Mouse (Mus musculus) Muller cell, postnatal 12 days (primary cell): Measurements from ENCODE around the gene Schip1.

Experiments
- DNase-seq: peaks from one replicate; pipeline ENCODE4 v3.0.0-alpha.2; 2015; ENCODE audit errors: inconsistent ontology term

The Schip1 gene

DNA sequence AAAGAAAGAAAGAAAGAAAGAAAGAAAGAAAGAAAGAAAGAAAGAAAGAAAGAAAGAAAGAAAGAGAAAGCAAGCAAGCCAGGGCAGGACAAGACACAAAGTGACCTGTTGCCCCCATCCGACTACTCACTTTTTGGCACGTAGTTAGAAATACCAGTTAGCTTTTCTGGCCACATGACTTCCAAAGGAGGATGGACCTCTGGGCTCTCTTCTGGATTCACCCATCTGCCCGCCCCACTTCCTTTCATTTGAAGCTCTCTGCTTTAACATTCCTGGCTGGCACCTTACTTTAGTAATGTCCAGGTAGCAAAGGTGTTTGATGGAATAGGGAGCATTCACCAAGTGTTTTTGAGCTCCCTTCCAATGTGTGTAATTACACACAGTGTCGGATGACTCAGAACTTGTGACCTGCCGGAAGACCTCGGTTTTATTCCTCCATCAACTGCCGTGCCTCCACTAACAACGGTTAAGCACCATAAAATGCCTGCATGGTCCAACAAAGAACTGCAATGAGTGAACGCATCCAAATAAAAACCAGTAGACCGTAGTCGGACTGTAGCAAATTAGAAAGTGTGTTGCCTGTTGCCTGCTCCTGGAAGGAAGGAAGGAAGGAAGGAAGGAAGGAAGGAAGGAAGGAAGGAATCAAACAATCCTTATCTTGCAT is 546.1 kb downstream of the Schip1 start:
- DNase-seq = no peak

DNA sequence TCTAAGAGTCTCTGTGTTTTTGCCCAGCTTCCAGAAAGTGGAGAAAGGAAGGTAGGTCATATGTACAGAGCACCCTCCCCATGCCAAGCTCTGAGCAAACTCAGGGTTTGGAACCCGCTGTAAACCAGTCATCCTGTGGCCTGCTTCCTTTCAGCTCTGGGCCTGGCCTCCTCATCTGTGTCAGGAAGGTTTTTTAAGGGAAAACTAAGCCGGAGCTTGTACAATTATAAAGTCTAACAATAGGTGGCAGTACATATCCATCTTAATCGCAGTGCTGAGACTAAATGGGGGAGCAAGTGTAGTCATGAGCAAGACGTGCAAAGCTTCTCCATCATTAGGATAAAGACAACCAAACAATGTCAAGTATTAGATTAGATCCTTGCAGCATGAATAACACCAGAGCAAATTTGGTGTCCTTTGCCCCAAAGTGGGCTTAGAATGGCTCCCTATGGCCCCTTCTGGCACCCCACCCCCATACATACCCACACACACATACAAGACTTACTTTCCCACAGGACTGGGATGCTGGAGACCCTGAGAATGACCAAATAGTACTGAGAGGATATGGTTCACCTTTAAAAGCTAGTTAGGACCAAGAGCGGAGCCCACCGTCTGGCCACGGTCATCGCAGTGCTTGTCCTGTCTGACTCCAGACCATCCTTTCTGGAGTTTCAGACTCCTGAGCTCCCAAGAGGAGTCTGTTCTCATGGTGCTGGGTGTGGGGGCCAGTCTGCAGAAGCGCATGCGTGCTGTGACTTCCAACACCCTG is 550.6 kb downstream of the Schip1 start:
- peak; percentile 37 for DNase-seq

DNA sequence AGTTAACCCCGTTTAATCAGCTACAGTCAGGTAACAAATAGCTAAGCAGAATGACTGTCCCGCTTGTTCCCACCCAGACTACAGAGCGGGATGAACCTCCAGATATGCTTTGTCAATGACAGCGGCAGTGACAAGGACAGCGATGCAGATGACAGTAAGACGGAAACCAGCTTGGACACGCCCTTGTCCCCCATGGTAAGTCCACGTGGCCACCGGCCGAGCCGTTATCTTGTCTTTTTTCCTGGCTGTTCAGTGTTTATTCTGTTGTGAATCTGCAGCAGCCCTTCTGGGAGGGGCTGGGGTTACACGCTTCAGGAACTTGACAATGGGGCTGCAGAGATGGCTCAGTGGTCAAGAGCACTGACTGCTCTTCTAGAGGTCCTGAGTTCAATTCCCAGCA is 551.8 kb downstream of the Schip1 start:
- DNase-seq = no peak

DNA sequence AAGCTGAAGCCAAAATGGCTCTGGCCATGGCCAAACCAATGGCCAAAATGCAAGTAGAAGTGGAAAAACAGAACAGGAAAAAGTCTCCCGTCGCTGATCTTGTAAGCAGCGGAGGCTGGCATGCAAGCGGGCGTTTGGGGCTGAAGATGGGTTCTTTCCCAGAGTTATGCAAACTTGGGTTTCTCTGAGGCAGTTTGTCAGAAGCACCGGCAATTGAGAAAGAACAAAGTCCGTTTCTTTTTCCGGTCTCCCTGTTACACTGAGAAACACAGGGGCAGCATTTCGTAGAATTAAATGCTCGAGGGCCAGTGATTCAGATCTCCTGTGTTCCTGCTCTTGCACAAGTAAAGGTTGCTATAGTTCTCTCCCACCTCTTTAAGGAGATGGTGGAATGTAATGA is 553.1 kb downstream of the Schip1 start:
- no peak for DNase-seq

DNA sequence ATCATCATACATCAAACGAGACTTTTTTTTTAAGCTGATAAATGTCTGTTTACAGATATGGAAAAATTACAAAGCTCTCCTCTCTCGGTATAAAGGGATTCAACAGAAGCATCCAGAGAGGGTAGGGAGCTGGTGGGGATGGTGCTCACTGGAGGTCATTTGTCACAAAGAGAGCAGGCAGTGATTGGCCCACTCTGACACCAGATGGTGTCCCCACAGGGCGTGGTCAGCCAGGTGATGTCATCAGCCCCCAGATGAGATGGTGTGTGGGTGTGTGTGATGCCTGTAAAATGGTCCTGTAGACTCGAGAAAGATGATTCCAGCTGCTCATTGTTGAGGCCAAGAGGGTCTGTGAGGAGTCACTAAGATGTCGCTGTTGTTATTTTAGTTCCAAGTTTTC is 554.5 kb downstream of the Schip1 start:
- DNase-seq = no peak

DNA sequence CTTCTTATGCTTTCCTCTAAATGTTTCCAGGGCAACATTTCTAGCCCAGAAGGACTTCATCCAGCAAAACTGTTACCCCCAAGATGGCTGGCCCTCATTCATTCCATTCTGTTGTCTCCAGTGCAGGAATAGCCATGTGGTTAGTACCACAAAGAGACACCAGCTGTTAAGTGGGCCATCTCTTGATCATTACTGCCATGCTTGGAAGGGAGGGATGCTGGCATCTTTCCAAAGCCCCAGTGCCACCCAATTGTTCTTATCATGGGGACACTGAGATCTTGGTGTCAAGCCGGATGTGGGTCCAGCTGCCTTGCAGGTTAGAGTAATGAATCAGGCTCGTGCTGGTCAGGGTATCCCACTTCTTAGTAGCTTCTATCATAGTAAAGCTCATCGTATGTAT is 557.4 kb downstream of the Schip1 start:
- DNase-seq = no peak

DNA sequence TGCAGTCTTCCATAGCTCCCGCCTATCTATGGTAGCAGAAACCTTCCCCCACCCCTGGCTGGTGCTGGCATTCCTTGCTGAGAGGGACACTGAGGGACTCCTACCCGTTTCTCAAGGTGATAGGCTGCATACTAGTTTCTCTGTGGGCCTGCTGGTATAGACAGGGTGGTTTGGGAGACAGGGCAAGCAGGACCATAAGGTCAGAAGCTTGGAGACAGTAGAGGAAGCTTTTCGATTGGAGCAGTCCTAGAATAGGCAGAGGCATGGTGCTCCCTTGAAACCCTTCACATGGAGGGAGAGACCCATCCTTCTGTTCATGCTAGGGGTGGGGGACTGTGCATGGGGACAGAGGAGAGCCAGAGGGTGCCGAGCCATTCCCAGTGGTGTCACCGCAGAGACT is 558.4 kb downstream of the Schip1 start:
- DNase-seq = no peak

DNA sequence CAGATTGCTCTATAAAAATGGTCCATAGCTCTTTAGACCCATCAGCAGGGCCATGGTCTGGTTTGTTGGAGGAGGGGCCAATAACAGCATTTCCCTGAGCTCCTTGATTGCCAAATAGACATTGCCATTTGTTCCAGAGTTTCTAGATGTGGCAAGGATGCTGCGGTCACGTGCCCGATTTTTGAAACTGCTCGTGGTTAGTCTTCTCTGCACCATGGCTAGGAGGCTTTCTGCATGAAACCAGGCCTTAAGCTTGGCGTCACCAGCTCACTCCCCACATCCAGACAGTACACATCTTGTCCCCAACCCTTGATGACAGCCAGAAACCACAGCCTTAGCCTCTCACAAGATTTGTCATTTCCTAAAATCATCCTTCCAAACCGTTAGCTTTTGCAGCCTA is 559.9 kb downstream of the Schip1 start:
- no peak for DNase-seq

DNA sequence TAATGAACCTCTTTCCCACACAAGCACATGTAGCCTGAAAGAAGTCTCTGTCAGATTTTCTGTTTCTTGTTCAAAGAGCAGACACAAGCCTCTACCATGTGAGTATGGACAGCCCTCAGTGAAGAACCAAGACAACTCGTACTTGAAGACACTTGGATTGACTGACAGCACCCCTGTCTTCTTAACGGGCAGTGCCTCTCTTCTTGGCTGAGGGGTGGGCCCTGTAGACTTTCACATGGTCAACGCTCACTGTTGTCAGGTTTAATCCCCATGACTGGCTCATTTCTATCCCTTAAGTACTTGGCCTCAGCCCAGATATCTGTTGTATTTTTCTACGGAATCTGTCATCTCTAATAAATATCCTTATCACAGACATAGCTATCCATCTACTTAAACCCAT is 565.7 kb downstream of the Schip1 start:
- DNase-seq = no peak

DNA sequence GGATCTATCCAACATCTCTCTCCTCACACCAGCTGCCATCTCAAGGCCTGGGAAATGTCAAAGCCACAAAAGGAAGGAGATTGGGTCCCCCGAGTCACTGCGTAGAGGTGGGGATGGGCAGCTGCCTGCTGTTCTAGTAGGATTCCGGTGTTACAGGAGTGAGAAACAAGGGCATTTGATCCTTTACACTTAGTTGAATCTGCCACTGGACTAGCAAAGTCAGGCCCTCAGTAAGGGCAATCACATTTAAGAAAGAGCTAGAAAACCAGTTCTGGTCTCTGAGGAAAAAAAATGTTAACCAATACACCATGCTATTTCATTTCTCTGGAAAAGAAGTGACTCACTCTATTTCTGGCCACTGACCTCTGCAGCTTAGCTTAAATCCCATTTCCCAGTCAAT is 566.2 kb downstream of the Schip1 start:
- no peak for DNase-seq

DNA sequence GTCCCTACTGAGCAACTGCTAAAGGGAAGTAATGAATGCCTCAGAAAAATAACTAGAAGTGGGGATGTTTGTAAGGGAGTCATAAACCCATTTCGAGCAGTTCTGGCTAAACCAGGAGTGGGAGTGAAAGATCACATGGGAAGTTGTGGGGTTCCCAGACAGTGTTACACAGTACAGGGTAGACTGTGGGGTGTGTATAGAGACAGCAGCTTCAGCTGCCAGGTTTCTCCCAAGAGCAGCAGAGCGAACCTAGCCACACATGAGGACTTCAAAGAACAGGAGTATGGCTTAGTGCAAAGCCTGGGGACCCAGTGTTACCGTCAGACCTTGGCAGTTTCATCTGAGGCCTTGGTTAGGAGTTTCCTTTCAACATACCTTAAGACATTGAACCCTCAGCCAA is 568.1 kb downstream of the Schip1 start:
- DNase-seq = no peak

DNA sequence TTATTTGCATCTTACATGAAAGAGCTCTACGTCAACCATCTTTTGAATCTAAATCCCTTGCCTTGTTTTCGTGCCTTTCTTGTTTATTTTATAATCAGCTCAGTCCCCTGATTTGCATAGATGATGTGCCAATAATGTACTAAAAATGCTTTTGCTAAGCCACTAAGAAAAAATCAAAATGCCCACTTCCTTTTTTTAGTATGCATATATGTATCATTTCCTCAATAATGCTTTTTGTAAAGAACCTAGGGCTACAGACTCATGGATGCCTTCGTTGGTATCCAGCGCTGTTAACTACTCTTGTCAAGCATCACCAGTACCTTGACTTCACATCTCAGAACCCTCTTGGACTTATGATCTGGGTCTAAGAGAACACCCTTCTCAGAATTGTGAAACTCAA is 569.0 kb downstream of the Schip1 start:
- DNase-seq = no peak

DNA sequence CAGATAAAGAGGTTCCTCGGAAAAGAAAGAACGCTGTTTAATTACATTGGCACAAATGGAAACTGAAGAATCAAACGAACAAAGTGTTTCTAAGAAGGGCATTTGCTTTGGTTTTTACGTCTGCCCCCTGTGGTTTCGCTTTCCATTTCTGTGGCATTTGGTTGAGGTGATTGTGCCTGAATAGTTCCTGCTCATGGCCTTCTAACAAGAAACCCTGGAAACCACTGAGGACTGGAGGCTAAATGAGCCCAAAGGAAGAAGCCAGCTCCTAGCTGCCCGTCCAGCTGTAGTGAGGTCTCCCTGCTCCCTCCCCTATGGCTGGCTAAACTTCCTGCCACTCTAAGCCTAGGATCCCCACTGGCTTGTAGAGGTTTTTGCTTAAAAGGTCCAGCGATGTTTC is 573.4 kb downstream of the Schip1 start:
- no peak for DNase-seq

DNA sequence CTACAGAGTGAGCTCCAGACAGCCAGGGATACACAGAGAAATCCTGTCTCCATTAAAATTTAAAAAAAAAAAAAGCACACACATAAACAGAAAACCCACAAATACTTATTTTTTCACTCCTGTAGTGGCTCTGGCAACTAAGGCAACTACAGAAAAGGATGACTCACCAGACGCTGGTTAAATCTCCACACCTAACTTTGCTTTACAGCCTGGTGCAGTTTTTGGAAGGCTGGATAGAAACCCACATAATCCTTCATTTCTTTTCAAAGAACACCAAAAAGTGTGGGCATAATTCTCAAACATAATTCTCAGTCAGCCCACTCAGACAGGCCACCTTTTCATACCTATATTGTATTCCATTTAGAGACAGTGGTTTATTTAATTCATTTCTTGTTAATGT is 574.1 kb downstream of the Schip1 start:
- no peak for DNase-seq

DNA sequence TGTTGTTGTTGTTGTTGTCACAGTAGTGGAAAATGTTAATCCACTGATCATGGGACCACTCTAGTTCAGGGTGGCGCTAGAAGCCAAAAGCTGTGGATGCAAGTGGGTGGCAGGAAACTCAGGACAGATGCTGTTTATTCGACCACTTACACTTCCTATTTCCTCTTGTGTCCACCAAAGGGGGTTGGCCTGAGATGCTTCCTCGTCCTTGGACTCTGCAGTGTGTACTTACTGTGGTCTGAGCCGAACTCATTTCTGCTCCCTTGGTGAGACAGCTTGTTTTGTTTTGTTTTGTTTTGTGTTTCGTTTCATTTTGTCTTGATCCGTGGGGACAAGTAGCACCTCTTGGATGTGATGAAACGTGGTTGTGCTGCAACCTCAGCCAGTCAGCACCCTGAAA is 578.3 kb downstream of the Schip1 start:
- DNase-seq = no peak

DNA sequence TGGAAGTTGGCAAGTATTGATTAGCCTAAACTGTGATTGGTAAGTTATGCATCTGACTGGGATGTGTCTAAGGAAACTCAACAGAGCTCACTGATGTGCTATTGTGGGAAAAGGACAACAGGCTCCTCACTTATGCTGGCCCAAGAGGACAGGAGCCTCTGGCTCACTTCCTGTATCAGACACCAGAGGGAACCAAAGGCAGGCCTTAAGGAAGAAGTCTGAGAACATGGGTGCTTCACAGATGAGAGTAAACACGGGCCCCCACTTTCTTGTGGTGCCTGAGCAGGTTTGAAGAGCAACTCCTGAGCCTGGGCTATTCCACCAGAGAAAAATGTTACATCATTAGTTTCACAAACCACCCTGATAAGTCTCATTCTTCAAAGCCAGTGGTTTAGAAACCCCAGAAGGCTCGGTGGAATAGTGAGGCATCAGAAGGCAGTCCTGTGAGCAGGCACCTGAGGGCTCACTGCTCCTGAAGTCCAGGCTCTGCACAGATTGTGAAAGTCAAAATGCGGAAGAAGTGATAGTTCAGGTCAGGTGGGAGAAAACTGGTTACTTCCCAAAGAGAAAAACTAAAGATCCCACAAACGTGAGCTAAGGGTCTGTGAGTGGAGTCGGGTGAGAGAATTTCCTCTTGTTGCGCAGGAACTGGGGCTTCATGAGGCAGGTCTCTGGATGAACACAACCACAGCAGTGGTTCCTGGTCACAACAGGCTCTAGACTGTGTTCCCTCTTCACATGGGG is 582.0 kb downstream of the Schip1 start:
- DNase-seq = no peak

DNA sequence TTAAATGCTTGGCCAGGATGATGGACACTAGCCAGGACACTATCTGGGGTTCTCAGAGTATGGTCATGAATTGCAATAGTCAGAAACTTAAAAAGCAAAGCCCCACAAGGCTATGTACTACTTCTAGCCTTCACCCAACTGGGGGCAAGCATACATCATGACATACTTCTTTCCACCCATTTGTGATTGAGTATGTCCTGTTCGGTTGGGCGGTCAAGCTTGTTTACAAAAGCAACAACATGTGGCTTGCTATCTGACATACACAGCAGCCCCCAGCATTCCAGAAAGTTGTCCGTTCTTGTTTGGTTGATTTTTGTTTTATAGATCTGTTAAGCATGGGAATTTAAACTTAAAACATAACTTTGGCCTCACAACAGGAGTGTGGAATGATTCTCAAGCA is 582.7 kb downstream of the Schip1 start:
- DNase-seq = no peak

DNA sequence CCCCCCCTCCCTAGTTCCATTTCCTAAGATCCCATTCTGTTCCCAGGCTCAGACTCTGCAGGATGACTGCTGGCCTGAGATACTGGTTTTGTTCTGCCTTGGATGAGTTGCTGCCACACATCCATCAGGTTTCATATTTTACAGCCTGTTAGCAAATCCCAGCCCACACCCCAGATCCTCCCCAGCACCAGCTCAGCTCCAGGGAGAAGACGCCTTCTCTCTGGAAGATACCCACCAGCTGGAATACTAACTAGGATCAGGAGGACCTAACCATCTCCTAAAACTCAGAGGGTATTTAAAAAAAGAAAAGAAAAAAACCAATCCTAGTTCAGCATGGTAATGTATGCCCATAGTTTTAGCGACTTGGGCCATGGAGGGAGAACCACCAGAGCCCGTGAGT is 585.6 kb downstream of the Schip1 start:
- DNase-seq = no peak

DNA sequence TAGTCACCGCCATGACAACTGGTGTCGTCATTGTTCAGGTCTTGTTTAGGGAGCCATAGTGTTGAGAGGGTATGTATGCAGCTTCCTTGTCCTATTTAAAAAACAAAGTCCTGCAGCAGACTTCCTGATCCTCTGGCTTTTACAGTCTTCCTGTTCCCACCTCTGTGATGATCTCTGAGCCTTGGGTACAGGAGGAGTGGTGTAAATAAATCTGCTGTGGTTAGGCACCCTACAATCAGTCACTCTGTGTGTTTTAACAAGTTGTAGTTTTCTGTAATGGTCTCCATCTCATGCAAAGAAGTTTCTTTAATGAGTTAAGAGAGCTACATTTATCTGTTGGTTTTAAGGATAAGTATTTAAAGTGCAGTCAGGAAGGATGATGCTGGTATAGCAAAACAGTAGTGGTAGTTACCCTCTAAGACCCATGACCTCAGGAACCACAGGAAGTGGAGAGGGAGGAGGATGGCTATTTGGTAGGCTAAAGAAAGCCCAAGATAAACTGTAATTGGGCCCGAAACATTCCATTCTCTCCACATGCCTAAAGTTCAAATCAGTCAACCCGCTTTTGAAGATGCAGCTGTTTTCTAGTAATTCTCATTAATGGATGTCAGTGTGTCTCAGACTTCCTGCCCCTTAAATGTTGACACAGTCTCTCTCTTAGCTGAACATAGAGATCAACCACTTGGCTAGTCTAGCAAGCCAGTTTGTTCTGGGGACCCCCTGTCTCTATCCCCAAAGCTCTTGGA is 592.2 kb downstream of the Schip1 start:
- peak; percentile 7 for DNase-seq

DNA sequence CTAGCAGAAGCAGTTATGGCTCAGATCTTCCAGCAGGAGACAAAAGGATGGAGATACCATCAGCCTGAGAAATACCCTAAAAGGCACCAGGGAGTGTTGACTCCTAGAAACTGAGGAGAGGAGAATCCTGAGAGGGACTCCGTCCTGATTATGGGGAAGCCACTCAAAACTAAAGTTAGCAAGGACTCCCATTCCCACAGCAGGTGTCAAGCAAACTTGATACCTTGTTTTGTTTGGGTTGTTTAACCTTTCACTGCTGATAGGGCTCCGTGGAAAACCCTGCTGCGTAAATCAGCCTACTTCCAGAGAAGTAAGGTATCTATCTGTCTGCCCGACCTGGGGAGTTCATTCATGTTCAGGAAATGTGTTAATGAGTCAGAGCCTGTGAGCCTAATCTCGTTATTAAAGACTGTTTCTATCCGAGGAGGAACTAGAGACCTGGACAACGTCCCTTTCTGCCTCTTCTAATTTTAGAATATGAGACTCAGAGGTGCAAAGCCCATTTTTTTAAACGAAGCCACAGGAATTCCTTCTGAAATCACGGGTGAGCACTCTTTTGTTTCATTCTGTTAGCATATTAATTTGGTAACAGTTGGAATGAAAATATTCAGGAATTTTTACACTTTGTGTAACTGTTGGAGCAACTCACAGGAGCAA is 593.1 kb downstream of the Schip1 start:
- peak; percentile 77 for DNase-seq

DNA sequence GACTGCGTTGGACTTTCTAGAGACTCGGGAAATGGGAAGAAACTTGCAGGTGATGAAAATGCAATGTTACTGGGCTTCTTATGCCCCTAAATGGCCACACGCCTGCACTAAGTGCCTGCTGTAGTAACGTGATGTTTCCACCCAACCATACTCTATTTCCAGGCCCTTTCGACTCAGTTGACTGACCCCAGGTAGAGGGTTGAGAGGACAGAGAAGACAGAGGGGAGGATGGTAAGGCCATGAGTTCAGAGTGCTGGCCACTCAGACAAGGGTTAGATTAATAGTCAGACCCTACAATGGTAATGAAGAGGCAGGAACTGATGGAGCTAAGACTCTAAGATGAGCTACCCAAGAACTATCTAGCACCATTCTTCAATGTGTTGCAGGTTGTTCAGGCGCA is 595.4 kb downstream of the Schip1 start:
- no peak for DNase-seq

DNA sequence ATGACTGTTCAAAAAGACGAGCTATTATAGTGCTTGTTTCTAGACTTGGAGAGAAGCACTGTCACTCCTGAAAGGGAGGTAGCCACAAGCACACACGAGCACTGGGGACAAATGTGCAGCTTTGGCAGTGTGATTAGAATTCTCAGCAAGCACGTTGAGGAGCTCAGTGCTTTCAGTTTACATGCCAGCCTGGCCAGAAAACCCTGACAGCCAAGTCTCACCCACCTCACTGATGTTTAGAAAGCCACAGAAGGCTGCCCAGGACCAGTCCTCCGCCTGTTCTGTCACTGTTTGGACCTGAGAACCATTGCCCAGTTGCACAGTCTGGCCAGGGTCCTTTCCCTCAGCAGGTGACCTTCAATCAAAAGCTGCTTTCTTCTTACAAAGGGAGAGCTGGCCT is 595.9 kb downstream of the Schip1 start:
- DNase-seq = no peak
